Comparison of ENCODE assay signal across 21 mouse cellular contexts in the genomic region with DNA sequence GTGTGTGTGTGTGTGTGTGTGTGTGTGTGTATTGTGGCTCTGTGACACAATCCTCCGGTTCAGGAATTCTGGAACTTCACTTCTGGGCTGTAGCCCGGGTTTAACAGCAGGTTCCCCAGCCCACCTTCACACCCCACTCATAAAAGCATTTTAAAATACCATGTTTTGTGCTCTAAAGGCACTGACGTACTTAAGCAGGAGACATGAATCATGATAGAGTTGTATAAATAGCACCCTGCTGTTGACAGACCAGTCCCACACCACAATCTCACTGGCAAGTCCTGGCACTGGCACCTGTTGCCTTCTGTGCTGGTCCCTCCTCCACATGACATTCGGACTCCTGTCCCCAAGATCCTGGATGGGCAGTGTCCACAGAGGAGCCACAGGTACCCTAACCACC. TPM values are rescaled to one million over a fixed set of nuclear protein-coding genes. Genes with fewer than 3 reads are reported as not detected.
DNase-seq lines count a peak whose midpoint lies in the region; ATAC-seq lines count a peak whose summit lies in the region.
"Had no signal": no experiment of that assay in that cellular context is flagged by ENCODE, and none has a peak within 500 bp of the region (broad histone marks: within the 10 kb centered on the region; RNA-seq: fewer than 3 reads in every experiment).

No protein-coding gene starts in this region.

- DNase-seq in layer of hippocampus, adult 9-11 months, result peak; percentile 69
- DNase-seq in layer of hippocampus, postnatal 25 days (ENCODE audit: extremely low spot score in 1 of 2, low spot score in 1 of 2), result no peak
- DNase-seq in left cerebral cortex, postnatal 14 days (ENCODE audit: low spot score in 2 of 2), result peak; percentile 56 to 76
- peak; percentile 35 for DNase-seq in right cerebral cortex, postnatal 14 days
- DNase-seq in ovary, postnatal 36 days (ENCODE audit: low spot score), result no peak
- DNase-seq in MN1 (ENCODE audit: low spot score), result no peak
- DNase-seq: adrenal gland, postnatal 25 days; cerebellum, adult 18-20 months; cerebellum, postnatal 14 days; gastrocnemius, postnatal 36 days; heart, adult 2 months; kidney, adult 18-20 months; kidney, postnatal 4 days; liver, postnatal 0 days; lung, postnatal 36 days; thymus, postnatal 4 days had no signal

- intact Hi-C loops in left cerebral cortex, postnatal 14 days (cut with DNase I), result no loop called here

- peak; percentile 79 for ATAC-seq in frontal cortex, adult (ENCODE audit: low TSS enrichment)
- no peak for ATAC-seq in megakaryocyte-erythroid progenitor cell, adult 5-6 weeks (replicated peaks; ENCODE audit: low FRiP score, low TSS enrichment, poor library complexity, severe bottlenecking)
- ATAC-seq: forebrain, embryonic 16.5 days; liver, embryonic 12.5 days; liver, postnatal 0 days; midbrain, embryonic 13.5 days had no signal

RNA-seq across cellular contexts. Expression of gene Phf21b, which starts 18.0 kb away (rescaled TPM):
- total RNA-seq in layer of hippocampus, postnatal 25 days (2021), result 10 to 100 TPM in 1 of 2 experiments, 1 to 10 TPM in 1; 6.4 to 10.1 TPM
- 10 to 100 TPM; 15.3 to 16.1 TPM for total RNA-seq in left cerebral cortex, postnatal 14 days (2021)
- total RNA-seq in megakaryocyte-erythroid progenitor cell, adult 5-6 weeks (2014; fragmentation: Nextera tagmentation), result 4.0 TPM in 1 of 2 replicates, not detected in the other
- total RNA-seq in megakaryocyte-erythroid progenitor cell, adult 5-6 weeks (2017), result not detected in 2 replicates

RNA-seq across cellular contexts. Expression of gene Gm29666, which starts 46.0 kb away (rescaled TPM):
- 1 to 10 TPM in 1 of 2 experiments, under 1 TPM in 1; 0.89 to 1.6 TPM for total RNA-seq in layer of hippocampus, postnatal 25 days (2021)
- 1 to 10 TPM in 1 of 2 experiments, under 1 TPM in 1; 0.94 to 1.1 TPM for total RNA-seq in left cerebral cortex, postnatal 14 days (2021)
- total RNA-seq in megakaryocyte-erythroid progenitor cell, adult 5-6 weeks (2014; fragmentation: Nextera tagmentation), result 0.90 and 1.3 TPM in 2 replicates
- total RNA-seq in megakaryocyte-erythroid progenitor cell, adult 5-6 weeks (2017), result 0.23 TPM in 2 replicates

RNA-seq across cellular contexts. Expression of gene Nup50, which starts 49.3 kb away (rescaled TPM):
- 10 to 100 TPM; 31.0 to 32.5 TPM for total RNA-seq in layer of hippocampus, postnatal 25 days (2021)
- total RNA-seq in left cerebral cortex, postnatal 14 days (2021), result 10 to 100 TPM; 31.2 to 31.7 TPM
- 51.5 and 56.4 TPM in 2 replicates for total RNA-seq in megakaryocyte-erythroid progenitor cell, adult 5-6 weeks (2014; fragmentation: Nextera tagmentation)
- total RNA-seq in megakaryocyte-erythroid progenitor cell, adult 5-6 weeks (2017), result 102 TPM in 2 replicates

Comparison
In these comparisons a context has a peak if more than half of its experiments do, and no peak if none do; other contexts are left out.
1. DNase-seq: peak in layer of hippocampus, adult 9-11 months (single experiment), left cerebral cortex, postnatal 14 days (2 of 2) and right cerebral cortex, postnatal 14 days (single experiment); none in layer of hippocampus, postnatal 25 days (0 of 2), ovary, postnatal 36 days (single experiment) and MN1 (single experiment).